Mouse (Mus musculus) pancreas, adult 10 weeks (tissue): ENCODE data around the gene Wdr78. TPM values are rescaled to one million over a fixed set of nuclear protein-coding genes. Genes with fewer than 3 reads are reported as not detected.

Source experiments
- polyA plus RNA-seq: library from polyadenylated mRNA; stranded (reverse); fragments of 350-450 nt; fragmentation: Illumina TruSeq; extraction: RNeasy Lipid Tissue Mini Kit (QIAGEN cat#74804); gene quantifications from one replicate; pipeline ENCODE4 v1.2.3, GENCODE M21; 2015; ENCODE audit warnings: low read depth, low replicate concordance; ENCODE audit not compliant: insufficient read depth

Gene Wdr78
- 0.98 TPM for polyA plus RNA-seq

DNA sequence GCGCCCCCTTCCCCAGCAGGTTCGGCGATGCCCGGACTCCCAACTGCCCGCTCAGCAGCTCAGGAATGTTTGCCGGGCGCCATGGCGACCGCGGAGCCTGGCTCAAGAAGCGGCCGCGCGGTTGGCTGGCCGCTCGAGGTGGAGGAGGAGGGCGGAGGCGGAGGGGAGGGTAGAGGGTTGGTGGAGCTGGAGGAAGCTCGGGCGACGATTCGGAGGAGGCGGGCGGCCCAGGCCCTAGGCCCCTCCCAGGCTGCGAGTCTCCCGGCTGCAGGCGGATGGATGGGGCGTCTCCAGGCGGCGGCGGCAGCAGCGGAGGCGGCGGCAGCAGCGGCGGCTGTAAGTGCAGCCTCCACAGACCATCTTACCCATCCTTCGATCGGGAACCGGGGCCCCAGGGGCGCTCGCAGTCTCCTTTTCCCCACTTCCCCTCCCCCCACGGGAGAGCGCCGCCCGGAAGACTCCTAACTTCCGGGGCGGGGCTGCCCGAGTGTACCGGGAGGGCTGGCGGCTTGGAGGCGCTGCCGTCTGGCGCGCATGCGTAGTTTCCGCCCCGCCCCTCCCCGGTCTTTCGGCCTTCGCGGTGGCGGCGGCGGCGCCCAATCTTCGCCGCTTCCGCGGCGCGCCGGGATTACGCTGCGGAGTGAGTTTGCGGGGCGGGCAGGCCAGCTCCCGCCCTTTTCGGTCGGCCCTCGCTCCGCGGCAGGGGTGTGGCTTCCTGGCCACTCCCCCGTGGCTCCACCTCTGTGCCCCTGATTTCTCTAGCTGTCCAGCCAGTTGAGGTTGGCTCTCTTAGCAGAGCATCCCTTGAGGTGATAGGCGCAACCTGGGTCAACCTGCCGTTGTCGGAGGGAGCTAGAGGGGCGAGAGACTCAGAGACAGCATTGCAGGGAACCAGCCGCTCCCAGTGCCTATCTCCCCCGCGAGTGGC, at the start of gene Wdr78, which contains the start of gene Mier1:
Gene Wdr78, minus strand, starts transcription at position 372 of the 928 bp plus-strand sequence.
Gene Mier1, plus strand, starts transcription at position 207 of the 928 bp plus-strand sequence.

DNA sequence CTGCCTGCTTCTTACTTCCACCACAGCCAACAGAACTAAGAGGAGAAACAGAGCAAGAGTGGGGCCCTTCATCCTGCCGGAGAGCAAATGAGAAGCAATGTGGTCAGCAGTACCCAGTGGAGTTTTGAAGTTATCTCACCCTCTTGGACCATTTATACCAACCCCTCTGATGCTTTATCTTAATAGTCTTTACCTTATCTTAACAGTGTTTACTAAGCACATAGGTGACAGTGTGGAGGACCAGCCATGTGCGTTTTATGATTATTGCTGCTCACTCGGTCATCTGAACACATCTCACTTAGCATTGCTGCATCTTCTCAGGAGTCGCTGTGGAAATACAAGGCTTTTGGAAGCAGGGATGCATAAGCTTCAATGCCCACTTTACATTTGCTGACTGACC, 87.7 kb downstream of the Wdr78 start, which contains the start of gene Insl5:
Gene Insl5, minus strand, starts transcription at position 222 of the 400 bp plus-strand sequence.

Other genes starting within 250 kb of the Wdr78 start
- gene Tctex1d1, start 135.9 kb downstream of the Wdr78 start, polyA plus RNA-seq: not detected
- not detected for gene Insl5, start 87.7 kb downstream of the Wdr78 start, polyA plus RNA-seq
- gene Mier1, start 165 bp downstream of the Wdr78 start, polyA plus RNA-seq: 7.6 TPM
- 4.6 TPM for gene Slc35d1, start 100.6 kb upstream of the Wdr78 start, polyA plus RNA-seq
- not detected for gene 4921539E11Rik, start 176.3 kb upstream of the Wdr78 start, polyA plus RNA-seq
- 3.1 TPM for gene Oma1, start 199.3 kb upstream of the Wdr78 start, polyA plus RNA-seq